Mouse (Mus musculus): ENCODE data around the gene Msrb1.

Msrb1 gene

GRCm38 (mm10) chr17:24742307-24742706, 5.9 kb downstream of the Msrb1 start:
- DNase-seq (ENCODE audit: extremely low spot score, low read depth, low spot score) = no peak

- DNase-seq (ENCODE audit: extremely low spot score, low read depth, low spot score) = no peak
These were observed 7.5 kb downstream of the Msrb1 start for GRCm38 (mm10) chr17:24743896-24744295.

- no peak for DNase-seq (ENCODE audit: extremely low spot score, low read depth, low spot score)
These were observed 7.9 kb downstream of the Msrb1 start for GRCm38 (mm10) chr17:24744381-24744780.

- DNase-seq (ENCODE audit: extremely low spot score, low read depth, low spot score) = peak; percentile 89
These were observed 9.4 kb downstream of the Msrb1 start for GRCm38 (mm10) chr17:24745526-24746497.

GRCm38 (mm10) chr17:24746986-24747385, 10.5 kb downstream of the Msrb1 start:
- DNase-seq (ENCODE audit: extremely low spot score, low read depth, low spot score) = no peak

GRCm38 (mm10) chr17:24751528-24751927, 15.1 kb downstream of the Msrb1 start:
- no peak for DNase-seq (ENCODE audit: extremely low spot score, low read depth, low spot score)

- no peak for DNase-seq (ENCODE audit: extremely low spot score, low read depth, low spot score)
These were observed 16.3 kb downstream of the Msrb1 start, which contains the start of gene Hs3st6 for GRCm38 (mm10) chr17:24752415-24753394. Gene Hs3st6 (plus strand): TSS chr17:24752988.

GRCm38 (mm10) chr17:24757394-24757793, 21.0 kb downstream of the Msrb1 start:
- no peak for DNase-seq (ENCODE audit: extremely low spot score, low read depth, low spot score)

- no peak for DNase-seq (ENCODE audit: extremely low spot score, low read depth, low spot score)
These were observed 24.7 kb downstream of the Msrb1 start for GRCm38 (mm10) chr17:24761121-24761520.

GRCm38 (mm10) chr17:24765016-24765905, 28.8 kb downstream of the Msrb1 start:
- DNase-seq (ENCODE audit: extremely low spot score, low read depth, low spot score) = no peak

- DNase-seq (ENCODE audit: extremely low spot score, low read depth, low spot score) = no peak
These were observed 29.9 kb downstream of the Msrb1 start for GRCm38 (mm10) chr17:24766266-24766875.

- DNase-seq (ENCODE audit: extremely low spot score, low read depth, low spot score) = no peak
These were observed 32.7 kb downstream of the Msrb1 start for GRCm38 (mm10) chr17:24769146-24769545.

GRCm38 (mm10) chr17:24773241-24773640, 36.8 kb downstream of the Msrb1 start:
- DNase-seq (ENCODE audit: extremely low spot score, low read depth, low spot score) = no peak

GRCm38 (mm10) chr17:24775173-24775572, 38.7 kb downstream of the Msrb1 start:
- DNase-seq (ENCODE audit: extremely low spot score, low read depth, low spot score) = no peak

- DNase-seq (ENCODE audit: extremely low spot score, low read depth, low spot score) = no peak
These were observed 40.6 kb downstream of the Msrb1 start for GRCm38 (mm10) chr17:24777073-24777472.

GRCm38 (mm10) chr17:24780821-24781220, 44.4 kb downstream of the Msrb1 start:
- DNase-seq (ENCODE audit: extremely low spot score, low read depth, low spot score) = no peak

- no peak for DNase-seq (ENCODE audit: extremely low spot score, low read depth, low spot score)
These were observed 55.7 kb downstream of the Msrb1 start for GRCm38 (mm10) chr17:24792190-24792589.
